In the genomic region with DNA sequence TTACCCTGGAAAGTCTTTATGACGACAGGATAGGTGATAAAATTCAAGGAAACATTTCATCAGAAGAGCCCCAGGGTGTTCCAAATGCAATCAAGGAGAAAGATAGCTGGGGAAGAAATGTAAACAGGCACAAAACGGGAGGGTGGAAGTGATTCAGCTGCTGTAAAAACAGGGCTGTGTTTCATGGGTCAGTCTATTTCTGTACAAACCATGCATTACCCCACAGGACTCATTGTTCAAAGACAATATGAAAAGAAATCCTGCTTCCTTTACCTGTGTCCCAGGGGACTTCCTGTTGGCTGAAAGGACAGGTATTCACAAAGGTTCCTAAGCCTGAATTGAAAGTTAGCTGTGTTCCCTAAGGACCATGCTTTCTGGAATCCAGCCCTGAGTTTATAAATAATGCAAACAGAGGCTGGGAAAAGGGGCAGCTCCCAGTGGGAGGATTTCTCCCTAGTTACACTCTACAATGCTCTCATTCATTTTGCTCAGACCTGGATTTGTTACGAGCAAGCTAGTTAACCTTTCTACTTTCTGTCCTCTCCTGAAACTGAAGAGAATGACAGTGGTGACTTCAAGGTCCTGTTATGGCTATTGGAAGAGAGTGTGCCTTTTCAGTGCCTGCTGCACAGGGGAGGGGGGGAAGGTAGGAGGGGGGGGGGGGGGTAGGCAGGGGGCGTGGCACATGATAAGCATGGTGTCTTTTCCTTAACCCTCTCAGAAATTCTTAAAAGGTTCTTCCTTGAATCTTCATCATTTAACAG, we compare ENCODE assay signal across 9 mouse cellular contexts. TPM values are rescaled to one million over a fixed set of nuclear protein-coding genes. Genes with fewer than 3 reads are reported as not detected.
A peak's percentile ranks its signal among the peaks of the same experiment; 100 is the strongest.
DNase-seq lines count a peak whose midpoint lies in the region; ATAC-seq lines count a peak whose summit lies in the region.
"Had no signal": no experiment of that assay in that cellular context is flagged by ENCODE, and none has a peak within 500 bp of the region (broad histone marks: within the 10 kb centered on the region; RNA-seq: fewer than 3 reads in every experiment).

No protein-coding gene starts in this region.

- no peak overlapping the region for H3K4me3 ChIP-seq in forebrain, embryonic 12.5 days (replicated peaks)
- no peak overlapping the region for H3K4me3 ChIP-seq in forebrain, embryonic 10.5 days
- H3K4me3 ChIP-seq in intestine, embryonic 16.5 days (ENCODE audit: low read length) = no peak overlapping the region

- ATAC-seq in forebrain, embryonic 12.5 days (ENCODE audit: low FRiP score) = no peak
- ATAC-seq in intestine, embryonic 16.5 days = peak; percentile 64; the same call in 1 of the 2 replicates

- H3K27ac ChIP-seq in forebrain, embryonic 12.5 days = peak overlapping the region; percentile 36; the same call in 1 of the 2 replicates
- no peak overlapping the region for H3K27ac ChIP-seq in forebrain, embryonic 10.5 days
- H3K27ac ChIP-seq in intestine, embryonic 16.5 days (ENCODE audit: low read length) = no peak overlapping the region

- H3K36me3 ChIP-seq in forebrain, embryonic 12.5 days (replicated peaks) = no peaks in the 10 kb centered on the region
- no peaks in the 10 kb centered on the region for H3K36me3 ChIP-seq in forebrain, embryonic 10.5 days (replicated peaks)
- H3K36me3 ChIP-seq in intestine, embryonic 16.5 days (ENCODE audit: control insufficient read depth, insufficient read depth, low read length) = no peaks in the 10 kb centered on the region

- no peak overlapping the region for H3K9ac ChIP-seq in forebrain, embryonic 12.5 days
- H3K9ac ChIP-seq in intestine, embryonic 16.5 days (ENCODE audit: low read depth, low read length) = no peak overlapping the region

- no peak overlapping the region for H3K4me2 ChIP-seq in forebrain, embryonic 12.5 days
- H3K4me2 ChIP-seq in intestine, embryonic 16.5 days (ENCODE audit: low read depth, low read length) = no peak overlapping the region; the same call in 1 of the 2 replicates

- H3K9me3 ChIP-seq in forebrain, embryonic 12.5 days = no peaks in the 10 kb centered on the region
- no peaks in the 10 kb centered on the region for H3K9me3 ChIP-seq in forebrain, embryonic 10.5 days
- no peaks in the 10 kb centered on the region for H3K9me3 ChIP-seq in intestine, embryonic 16.5 days (ENCODE audit: control insufficient read depth, low read length)

- WGBS in forebrain, embryonic 12.5 days = 42% methylated on average over 4 of the region's 4 CpGs
- WGBS in forebrain, embryonic 10.5 days = 49% methylated on average over 4 of the region's 4 CpGs
- 20% methylated on average over 4 of the region's 4 CpGs for WGBS in intestine, embryonic 16.5 days

- peaks cover 11% of the 10 kb centered on the region for H3K4me1 ChIP-seq in forebrain, embryonic 12.5 days
- peaks cover 10% of the 10 kb centered on the region for H3K4me1 ChIP-seq in forebrain, embryonic 10.5 days
- H3K4me1 ChIP-seq in intestine, embryonic 16.5 days (ENCODE audit: control insufficient read depth, insufficient read depth, low read length) = peaks cover 12% of the 10 kb centered on the region

- DNase-seq in forebrain, embryonic 10.5 days (ENCODE audit: extremely low spot score, low spot score) = no peak
- DNase-seq in testis, postnatal 14 days (ENCODE audit: low spot score) = peak; percentile 44
- DNase-seq in testis, postnatal 10 days (ENCODE audit: low spot score) = no peak
- no peak for DNase-seq in adrenal gland, postnatal 14 days
- DNase-seq in frontal cortex, adult 2 months (ENCODE audit: extremely low spot score in 1 of 2, low spot score in 1 of 2) = no peak
- no peak for DNase-seq in frontal cortex, postnatal 14 days (ENCODE audit: low spot score in 2 of 2)
- DNase-seq: cerebellum, adult 2 months had no signal

- no peaks in the 10 kb centered on the region; the same call in 1 of the 2 replicates for H3K27me3 ChIP-seq in forebrain, embryonic 12.5 days
- no peaks in the 10 kb centered on the region for H3K27me3 ChIP-seq in forebrain, embryonic 10.5 days (ENCODE audit: poor library complexity, severe bottlenecking)
- H3K27me3 ChIP-seq in intestine, embryonic 16.5 days (replicated peaks; ENCODE audit: control insufficient read depth, insufficient read depth, low read length) = no peaks in the 10 kb centered on the region

RNA-seq across cellular contexts. Expression of a gene that starts 13.0 kb away (rescaled TPM):
- polyA plus RNA-seq in forebrain, embryonic 12.5 days (2016; fragmentation: Nextera tagmentation; extraction: Ambion mirVana) = 13.3 and 14.2 TPM in 2 replicates
- 11.6 and 13.2 TPM in 2 replicates for polyA plus RNA-seq in forebrain, embryonic 10.5 days (2016; fragmentation: Nextera tagmentation; extraction: Ambion mirVana)
- 11.6 and 11.8 TPM in 2 replicates for polyA plus RNA-seq in intestine, embryonic 16.5 days (2015; fragmentation: Nextera tagmentation; extraction: Ambion mirVana)
- total RNA-seq in adrenal gland, postnatal 14 days (2021) = 11.7 and 13.5 TPM in 2 replicates
- polyA plus RNA-seq in frontal cortex, adult 2 months (2012; rRNA removed) = 7.1 and 8.6 TPM in 2 replicates
